Mouse (Mus musculus) liver, adult (tissue): ENCODE measurements around the gene Sgk1.

ENCODE experiments used
- GATA4 ChIP-seq: IDR thresholded peaks from 2 replicates; pipeline ENCODE4 v1.6.1; 2014; ENCODE audit warnings: mild to moderate bottlenecking, low read length; ENCODE audit not compliant: insufficient replicate concordance

The Sgk1 gene

DNA sequence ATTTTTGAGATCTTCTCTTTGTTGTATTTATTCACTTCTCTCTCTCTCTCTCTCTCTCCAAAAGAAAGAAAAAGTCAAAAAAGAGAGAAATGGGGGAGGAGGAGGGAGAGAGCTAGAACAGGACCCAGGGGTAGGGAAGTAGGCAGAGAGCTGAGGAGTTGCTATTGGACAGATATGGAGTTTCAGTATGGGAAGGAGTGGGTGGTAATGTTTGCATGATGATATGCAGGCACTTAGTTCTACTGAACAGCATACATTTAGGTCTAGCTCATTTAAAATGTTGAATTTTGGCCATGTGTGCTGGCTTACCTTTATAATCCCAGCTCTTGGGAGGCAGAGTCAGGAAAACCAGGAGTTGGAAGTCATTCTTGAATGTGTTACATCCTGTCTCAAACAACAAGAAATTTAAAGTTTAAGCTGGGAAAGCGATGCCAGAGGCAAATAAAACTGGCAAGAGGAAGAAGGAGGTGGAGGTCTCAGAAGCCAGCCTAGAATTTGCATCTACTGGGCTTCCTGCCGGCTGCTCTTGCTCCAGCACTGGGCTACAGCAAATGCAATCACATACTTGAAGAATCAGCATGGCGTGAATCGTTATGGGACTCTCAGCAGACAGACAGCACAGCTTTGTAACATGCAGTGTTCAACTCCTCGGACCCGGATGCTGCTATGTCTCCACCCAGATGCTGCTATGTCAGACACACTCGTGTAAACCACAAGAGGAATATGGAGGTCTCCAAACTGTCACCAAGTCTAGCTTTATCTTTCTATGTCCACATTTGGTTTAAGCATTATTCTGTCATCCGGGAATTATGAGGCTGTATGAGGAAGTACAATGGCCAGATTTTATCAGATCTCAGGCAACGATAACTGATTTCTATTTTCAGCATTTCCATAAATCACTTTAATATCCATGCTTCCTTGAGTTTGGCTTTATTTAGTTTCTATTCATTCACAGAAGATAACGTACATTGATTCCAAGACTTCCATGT, 20.5 kb downstream of the Sgk1 start:
- no peak for TF ChIP-seq GATA4

DNA sequence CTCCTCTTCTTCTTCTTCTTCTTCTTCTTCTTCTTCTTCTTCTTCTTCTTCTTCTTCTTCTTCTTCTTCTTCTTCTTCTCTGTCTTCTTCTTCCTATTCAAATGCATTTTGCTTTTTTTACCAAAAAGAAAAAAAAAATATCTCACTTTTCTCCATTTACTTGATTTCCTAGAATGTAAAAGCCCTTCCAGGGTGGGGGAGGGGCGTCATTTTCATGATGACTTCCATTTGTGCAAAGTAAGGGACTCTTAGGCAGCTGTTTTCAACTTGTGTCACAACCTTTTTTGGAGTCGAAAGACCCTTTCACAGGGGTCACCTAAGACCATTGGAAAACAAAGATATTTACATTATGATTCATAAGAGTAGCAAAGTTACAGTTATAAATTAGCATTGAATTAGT, 22.2 kb downstream of the Sgk1 start:
- no peak for TF ChIP-seq GATA4

DNA sequence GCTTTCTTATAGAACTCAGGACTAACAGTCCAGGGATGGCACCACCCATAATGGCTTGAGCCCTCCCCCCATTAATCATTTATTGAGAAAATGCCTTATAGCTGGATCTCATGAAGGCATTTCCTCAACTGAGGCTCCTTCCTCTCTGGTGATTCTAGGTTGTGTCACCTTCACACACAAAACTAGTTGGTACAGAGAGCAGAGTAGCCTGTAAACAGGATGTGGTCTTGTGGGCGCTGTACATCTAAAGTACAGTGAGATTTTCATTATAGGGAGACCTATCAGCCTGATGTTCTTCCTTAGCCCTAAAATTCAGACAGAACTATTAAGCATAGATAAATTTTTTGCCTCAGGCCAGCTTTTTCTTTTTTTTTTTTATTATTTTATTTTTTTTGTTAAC, 23.6 kb downstream of the Sgk1 start:
- TF ChIP-seq GATA4, result no peak

DNA sequence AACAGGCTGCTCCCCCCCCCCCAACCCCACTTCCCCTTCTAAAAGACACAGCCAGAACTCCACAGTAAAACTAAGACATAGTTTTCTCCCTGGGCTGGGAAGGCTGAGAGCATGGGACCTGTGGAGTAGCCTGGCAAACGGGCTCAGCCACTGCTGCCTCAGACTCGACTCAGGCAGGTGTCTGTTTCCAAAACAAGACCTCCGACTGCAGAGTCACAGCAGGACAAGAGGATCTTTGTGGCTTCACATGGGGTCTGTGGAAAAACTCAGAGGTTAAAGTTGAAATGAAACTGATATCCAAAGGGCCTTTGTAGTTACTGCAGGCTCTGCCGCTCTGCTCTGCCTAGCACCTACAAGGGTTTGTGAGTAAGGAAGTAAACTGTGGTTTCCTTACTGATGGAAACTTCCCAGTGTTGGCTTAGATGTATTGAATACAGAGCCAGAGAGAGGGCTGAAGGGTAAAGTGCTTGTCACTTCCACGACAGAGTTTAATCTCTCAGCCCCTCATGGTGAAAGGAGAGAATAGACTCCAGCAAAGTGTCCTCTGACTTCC, 25.0 kb downstream of the Sgk1 start:
- no peak for TF ChIP-seq GATA4

DNA sequence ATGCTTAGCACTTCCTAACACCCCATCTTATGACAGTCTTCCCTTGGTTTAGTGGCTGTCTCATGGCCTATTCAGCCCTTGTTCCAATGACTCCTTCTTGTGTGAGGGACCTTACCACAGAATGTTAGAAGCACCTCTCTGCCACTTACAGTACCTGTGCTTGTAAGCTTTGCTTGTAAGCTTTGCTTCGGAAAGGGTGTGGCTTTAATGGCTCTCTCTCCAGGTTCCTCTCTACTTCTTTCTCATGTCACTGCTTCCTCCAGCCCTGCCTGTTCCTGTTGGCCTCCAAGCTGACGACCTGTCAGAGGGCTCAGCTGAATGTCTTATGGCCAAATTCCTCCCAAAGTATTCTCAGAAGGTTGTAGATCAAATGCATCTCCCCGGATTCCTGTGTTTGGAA, 25.8 kb downstream of the Sgk1 start:
- TF ChIP-seq GATA4, result no peak

DNA sequence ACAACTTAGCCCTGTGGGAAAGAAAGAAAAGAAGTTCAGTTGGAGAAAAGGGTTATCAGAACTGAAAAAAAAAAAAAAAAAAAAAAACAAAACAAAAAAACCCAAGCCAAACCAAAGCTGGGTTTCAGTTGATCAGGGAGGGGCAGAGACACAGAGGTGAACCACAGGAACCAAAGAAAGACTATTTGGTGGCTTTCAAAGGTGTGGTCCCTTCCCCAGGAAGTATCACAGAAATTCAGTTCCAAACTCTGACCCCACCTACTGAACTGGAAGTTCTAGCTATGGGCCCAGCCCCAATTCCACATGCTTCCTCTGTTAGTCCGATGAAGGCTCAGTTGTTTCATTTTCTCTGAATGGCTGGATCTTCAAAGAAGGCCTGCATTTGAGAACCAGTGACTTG, 26.7 kb downstream of the Sgk1 start:
- TF ChIP-seq GATA4, result no peak

DNA sequence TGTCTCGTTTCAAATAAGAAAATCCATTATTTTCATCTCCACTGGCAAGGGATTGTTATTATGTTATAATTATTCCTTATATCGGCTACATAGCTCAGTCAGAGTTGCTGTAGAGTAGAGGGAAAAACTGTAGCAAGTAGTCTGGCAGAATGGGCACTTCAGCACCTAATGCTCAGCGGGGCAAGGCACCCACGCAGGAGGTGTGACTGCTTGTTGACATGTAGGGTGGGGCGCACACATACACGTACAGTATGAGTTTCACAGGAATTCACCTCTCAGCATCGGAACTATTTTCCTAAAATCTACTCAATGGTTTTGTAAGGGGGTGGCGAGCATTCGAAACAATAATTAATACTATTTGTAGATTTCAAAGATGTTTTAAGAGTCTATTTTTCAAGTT, 28.4 kb downstream of the Sgk1 start:
- no peak for TF ChIP-seq GATA4

DNA sequence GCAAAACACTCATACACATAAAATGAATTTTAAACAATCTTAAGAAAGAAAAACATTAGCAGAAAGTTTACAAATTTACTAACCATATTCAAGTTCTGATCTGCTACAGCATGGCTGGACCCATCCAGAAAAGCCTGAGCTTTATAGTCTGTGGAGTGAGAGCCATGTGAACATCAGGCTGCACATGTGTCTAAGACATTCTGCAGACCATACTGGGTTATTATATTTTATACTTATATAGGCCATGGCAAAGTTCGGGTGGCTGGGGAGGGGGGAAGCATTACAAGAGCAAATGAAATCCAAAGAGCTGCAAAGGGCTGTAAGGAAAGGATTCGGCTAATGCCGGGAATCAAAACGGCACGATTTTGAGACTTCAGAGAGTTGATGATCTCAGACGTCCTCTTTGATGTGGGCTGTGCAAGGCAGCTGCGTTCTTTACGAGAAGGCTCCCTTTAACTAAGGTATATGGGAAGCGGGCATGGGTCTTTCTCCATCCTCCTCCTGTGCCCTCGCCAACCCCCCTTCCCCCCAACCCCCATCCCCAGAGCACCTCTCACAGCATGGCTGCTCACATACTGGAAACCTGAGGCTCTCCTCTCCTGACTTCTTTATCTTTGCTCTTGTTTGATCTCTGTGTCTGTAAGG, 29.4 kb downstream of the Sgk1 start:
- no peak for TF ChIP-seq GATA4

DNA sequence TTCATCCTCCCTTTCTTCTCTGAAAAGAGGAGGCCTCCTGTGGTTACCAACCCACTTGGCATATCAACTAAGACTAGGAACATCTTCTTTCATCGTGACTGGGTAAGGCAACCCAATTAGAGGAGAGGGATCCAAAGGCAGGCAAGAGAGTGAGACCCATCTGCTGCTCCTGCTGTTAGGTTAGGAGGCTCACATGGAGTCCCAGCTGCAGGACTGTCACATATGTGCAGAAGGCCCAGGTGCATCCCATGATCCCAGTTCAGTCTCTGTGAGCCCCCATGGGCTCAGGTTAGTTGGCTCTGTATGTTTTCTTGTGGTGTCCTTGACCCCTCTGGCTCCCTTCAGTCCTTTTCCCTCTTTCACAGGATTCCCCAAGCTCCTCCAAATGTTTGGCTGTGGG, 32.8 kb downstream of the Sgk1 start:
- no peak for TF ChIP-seq GATA4

DNA sequence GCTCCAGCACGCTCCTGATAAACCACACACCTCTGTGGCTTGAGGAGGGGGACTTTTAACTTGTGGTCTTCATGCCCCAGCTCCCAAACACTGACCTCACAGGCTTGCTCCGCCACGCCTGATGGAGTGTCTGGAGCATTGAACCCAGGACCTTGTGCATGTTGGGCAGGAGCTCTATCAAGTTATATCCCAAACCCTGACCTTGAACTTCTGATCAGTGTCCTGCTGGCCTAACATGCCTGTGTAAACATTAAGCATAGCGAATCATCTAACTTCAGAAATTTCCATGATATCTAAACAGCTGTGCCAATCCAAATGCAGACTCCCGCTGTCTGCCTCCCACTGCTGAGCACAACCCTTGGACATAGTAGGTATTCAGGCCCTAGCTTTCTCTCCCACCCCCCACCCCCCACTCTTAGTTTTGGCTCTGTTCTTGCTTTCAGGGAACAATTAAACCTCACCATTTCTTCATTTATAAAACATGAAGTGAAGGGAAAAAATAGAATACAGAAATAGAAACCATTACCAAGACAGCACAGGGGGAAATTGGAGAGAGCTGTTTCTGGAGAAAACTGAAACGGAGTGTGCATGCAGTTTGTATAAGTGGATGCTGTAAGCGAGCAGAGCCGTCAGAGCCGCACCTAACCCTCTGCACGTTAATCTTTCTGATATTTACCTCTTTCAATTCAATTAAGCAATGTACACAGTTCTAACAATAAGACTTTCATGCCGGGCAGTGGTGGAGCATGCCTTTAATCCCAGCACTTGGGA, 34.5 kb downstream of the Sgk1 start:
- TF ChIP-seq GATA4, result no peak

DNA sequence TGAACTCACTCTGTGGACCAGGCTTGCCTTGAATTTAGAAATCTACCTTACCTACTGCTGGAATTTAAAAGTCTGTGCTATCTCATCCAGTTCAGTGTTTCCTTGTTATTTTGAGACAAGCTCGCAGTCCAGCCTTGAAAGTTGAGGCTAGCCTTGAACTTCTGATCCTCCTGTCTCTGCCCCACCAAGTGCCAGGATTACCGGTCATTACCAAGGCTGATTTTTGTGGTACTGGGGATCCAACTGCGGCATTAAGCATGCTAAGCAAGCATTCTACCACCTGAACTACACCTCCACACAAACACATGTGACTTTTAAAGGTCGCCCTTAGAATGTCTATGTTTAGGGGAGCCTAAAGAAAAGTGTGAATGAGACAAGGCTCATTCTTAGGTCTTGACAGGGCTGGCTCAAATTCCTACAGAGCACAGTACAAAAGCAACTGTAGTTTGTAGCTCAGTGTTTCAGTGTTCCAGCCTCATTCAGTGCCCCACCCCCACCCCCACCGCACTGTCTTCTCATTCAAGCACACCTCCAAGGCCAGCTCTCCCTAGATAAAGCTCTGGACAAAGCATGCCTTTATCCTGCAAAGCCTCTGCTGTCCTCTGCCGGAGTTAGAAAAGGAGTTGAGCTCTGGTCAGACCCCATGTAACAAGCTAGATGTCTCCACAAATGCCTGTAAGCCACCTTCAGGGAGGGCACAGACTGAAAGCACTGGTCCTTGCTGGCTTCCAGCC, 36.2 kb downstream of the Sgk1 start:
- TF ChIP-seq GATA4, result no peak

DNA sequence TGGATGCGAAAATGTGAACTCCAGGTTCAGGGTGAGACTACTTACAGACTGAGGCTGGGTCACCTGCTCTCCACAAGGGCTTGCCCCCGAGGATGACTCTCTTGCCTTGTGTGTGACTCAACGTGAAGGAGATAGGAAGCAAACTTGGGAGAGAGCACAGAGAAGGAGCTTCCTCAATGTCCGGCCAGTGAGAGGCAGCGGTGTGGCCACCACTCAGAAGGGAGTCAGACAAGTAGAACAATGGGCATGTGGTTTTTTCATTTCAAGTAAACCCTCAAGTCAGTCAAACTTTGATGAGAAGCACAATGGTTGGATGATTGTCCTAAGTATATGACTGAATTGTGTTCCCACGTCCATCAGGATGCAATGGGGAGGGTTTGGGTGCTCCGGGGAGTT, 36.8 kb downstream of the Sgk1 start:
- no peak for TF ChIP-seq GATA4

DNA sequence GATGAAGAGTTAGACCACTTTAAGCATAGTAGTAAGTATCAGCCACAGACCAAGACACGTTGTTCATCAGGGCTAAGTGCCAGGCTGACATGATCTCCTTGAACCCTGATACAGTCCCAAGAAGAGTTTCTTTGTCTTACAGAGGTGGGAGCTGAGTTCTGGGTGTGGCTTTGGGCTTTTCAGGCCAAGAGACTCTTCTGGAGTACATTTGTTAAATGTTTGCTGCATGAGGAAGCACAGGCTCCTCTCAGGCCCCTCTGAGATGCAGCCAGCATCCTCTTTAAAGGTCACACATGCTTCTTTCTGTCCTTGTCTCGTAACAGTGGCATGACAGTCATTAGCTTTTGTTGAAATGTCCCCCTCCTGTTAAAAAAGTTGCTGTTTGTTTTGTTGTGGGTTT, 38.6 kb downstream of the Sgk1 start:
- TF ChIP-seq GATA4, result no peak

DNA sequence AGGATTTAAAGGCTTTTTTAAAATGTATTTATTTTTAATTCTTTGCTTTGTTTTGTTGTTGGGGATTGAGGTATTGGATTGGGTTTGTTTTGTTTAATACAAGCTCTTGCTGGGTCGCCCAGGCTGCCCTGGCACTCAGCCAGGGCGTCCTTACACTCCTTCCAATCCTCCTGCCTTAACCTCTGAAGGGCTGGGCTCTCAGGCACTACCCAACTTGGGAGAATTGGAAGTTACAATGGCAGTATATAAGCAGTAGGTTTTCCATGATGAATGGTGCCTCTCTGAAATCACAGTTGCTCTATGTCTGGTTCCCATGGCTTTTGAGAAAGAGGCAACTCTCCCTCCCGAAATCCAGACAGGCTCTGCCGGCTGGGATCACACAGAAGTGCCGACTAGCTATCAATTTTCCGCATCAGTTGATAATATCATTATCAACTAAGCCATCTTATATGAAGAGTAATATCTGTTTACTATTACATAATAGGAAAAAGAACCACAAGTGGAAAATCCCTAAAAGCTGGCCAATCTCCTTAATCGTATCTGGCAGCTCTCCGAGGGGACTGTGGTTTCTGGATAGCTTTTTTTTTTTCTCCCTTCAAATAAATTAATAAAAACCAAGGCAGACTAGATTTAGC, 40.8 kb downstream of the Sgk1 start:
- no peak for TF ChIP-seq GATA4
